Mouse (Mus musculus) lung, postnatal 36 days (tissue): ENCODE measurements at regions not wholly inside any gene's neighbourhood (a gene's known extent, or its start where the extent isn't known, plus 50 kb on each side); places are given as distances from the start of the nearest gene placed in this dataset.

Experiments
- DNase-seq: peaks from one replicate; pipeline ENCODE4 v3.0.0; 2022; ENCODE audit warnings: mixed read lengths

DNA sequence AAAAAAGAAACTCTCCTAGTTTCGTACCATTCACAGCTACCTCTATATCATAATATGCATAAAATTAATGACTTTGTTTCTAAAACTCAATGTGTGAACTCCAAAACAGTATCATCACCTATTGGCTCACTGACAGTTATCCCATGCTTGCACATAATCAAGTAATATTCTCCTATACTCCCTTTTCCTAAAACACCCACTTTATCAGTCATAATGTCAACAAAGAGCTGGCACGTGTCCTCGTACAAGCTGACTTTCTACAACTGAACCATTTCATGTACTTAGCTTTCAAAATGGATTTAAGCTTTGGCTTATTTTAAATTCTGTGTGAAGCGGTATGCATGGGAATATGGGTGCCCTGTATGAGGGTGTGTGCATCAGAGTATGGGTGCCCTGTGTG, 58.0 kb upstream of the Golim4 start:
- DNase-seq: no peak

DNA sequence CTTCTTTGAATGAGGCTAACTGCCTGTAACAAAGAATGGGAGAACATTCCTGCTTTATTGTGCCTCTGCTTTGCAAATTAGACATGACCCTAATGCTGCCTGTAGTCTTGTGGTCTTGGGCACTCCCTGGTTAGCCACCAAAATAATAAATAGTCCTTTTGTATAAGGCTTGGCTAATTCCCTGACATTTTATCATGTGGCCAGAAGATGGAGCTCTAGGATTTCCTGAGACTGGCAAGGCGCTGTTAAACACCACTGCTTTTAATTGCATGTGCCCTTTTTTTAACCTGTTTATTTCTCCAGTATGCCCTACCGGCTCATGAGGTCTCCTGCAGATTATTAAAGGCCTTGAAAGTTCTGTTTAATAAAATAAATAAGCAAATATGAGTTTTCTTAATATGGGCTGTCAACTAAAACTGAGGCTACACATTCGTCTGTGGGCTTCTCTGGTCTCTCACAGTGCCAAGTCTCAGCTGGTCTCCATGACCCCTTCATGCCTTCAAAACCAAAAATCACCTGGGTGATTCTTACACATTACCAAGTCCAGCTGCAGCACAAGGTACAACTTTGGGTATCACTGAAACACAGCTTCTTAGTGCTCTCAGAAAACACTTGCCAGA, 51.9 kb upstream of the Golim4 start:
- peak; percentile 26 for DNase-seq
